Mouse (Mus musculus) brain, embryonic 14.5 days (tissue): ENCODE measurements at regions not wholly inside any gene's neighbourhood (a gene's known extent, or its start where the extent isn't known, plus 50 kb on each side); places are given as distances from the start of the nearest gene placed in this dataset.

Experiments
- CTCF ChIP-seq: fragments of 200-500 bp; IDR thresholded peaks from 2 replicates; pipeline ENCODE4 v1.5.1; 2012; ENCODE audit warnings: inconsistent platforms, mild to moderate bottlenecking, moderate library complexity, borderline replicate concordance; ENCODE audit not compliant: insufficient read depth, insufficient read length; ENCODE audit errors: extremely low read depth
- POLR2A ChIP-seq: fragments of 200-500 bp; IDR thresholded peaks from 2 replicates; pipeline ENCODE4 v1.6.1; 2012; ENCODE audit warnings: mild to moderate bottlenecking, inconsistent platforms, borderline replicate concordance; ENCODE audit not compliant: poor library complexity, insufficient read depth, insufficient read length, severe bottlenecking; ENCODE audit errors: extremely low read depth

DNA sequence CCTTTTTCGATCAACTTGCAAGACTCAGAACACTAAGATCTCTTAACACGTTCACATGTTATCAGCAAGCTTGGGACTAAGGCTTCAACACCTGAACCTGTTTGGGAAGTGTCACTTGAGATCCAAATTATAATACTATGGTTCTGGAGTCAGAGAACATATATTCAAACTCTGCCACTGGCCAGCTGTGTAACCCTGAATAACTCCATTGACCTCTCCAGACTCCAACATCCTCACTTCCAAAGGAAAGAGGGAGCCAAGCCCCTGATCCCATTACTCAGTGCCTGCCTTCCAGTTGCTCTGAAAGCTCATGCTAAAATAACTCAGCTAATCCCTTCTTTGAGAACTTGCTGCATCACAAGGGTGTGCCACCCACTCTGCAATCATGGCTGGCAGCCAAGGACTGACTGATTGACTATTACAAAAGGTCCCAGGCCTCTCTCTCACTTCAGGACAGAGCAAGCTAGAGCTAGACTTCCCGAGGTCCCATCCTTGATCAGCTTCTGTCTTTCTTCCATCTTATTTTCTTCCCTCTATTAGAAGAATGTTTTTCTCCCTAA lies 58.8 kb upstream of the 9330182O14Rik start:
- TF ChIP-seq CTCF (no peak), POLR2A (no peak)
